Mouse (Mus musculus): Measurements from ENCODE around the gene Pde3a. TPM values are rescaled to one million over a fixed set of nuclear protein-coding genes. Genes with fewer than 3 reads are reported as not detected.

Gene Pde3a
- total and polyA plus RNA-seq, 3 experiments: 18.0 to 72.3 (median 64.6) TPM

DNA sequence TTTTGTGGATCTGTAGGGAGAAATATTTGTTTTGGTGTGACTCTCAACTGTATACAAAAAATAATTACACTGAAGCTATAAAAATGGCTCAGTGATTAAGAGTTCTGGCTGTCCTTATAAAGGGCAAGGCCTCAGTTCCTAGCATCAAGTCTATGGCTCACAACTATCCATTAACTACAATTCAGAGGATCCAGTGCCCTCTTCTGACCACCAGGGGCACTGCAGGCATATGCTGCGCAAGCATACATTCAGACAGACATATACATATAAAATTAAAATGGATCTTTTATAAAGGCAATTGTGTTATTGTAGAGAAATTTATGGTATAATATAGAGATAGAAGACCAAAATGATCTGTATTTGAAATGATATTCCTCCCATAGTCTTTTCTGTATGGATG is 181.1 kb downstream of the Pde3a start:
- TF ChIP-seq POLR2A (IDR thresholded peaks at IDR 0.05; ENCODE audit: insufficient read depth, low read depth, low read length): no peak
- peak; percentile 65 for TF ChIP-seq CTCF (IDR thresholded peaks at IDR 0.05)
- Histone ChIP-seq H3K9ac (ENCODE audit: low read depth, low read length) (no peak overlapping the region), H3K79me2 (replicated peaks; ENCODE audit: control insufficient read depth, insufficient read depth, low read length) (no peaks in the 10 kb centered on the region), H3K27me3 (ENCODE audit: control insufficient read depth, insufficient read depth, low read length) (no peaks in the 10 kb centered on the region), H3K27ac (no peak overlapping the region), H3K4me1 (ENCODE audit: control insufficient read depth, insufficient read depth, low read length) (peaks cover 3% of the 10 kb centered on the region), H3K4me3 (no peak overlapping the region), H3K36me3 (ENCODE audit: control insufficient read depth, insufficient read depth, low read length) (peaks cover 2% of the 10 kb centered on the region; the same call in 1 of the 2 replicates)
- WGBS: 100% methylated on average over 1 of the region's 1 CpGs
- intact Hi-C loops (cut with DNase I): no loop called here
- no peak for DNase-seq

DNA sequence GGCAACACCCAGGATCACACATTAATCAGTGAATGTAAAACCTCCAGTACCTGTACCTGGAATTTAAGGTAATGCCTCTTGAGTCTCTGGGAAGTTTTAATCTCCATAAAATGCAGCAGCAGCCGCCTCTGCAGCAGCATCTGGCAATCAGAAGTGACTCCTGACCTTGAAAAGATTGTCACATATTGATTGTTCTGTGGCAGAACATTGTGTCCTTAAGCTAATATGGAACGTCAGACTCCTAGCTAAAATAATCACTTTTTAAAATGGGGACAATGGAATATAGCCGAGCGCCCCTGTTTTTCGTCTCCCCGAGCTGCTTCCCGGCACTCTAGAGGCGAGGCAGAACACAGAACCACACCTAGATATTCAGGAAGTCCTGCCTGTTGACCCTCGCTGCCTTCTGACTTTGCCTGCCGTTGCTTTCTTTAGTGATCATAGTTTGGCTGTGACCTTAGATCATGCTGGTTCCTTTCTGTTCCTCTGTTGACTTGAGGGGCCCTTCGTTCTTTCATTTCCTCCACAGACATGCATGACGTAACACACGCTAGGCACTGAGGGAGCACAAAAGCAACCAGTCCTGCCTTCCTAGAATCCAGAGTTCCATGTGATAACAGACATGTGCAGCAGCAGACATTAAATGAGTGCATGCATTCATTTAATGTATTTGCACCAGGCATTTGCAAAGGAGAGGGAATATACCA is 183.4 kb downstream of the Pde3a start:
- H3K4me3 ChIP-seq: no peak overlapping the region
- no peak overlapping the region for H3K27ac ChIP-seq
- intact Hi-C loops (cut with DNase I): no loop called here
- no peak overlapping the region for H3K9ac ChIP-seq (ENCODE audit: low read depth, low read length)
- DNase-seq: no peak
- H3K4me1 ChIP-seq (ENCODE audit: control insufficient read depth, insufficient read depth, low read length): no peaks in the 10 kb centered on the region
- H3K27me3 ChIP-seq (ENCODE audit: control insufficient read depth, insufficient read depth, low read length): no peaks in the 10 kb centered on the region
- 0 out of 2 replicates have a peak, but pooled peaks cover 2% of the 10 kb centered on the region for H3K36me3 ChIP-seq (ENCODE audit: control insufficient read depth, insufficient read depth, low read length)
- WGBS: 67% methylated on average over 13 of the region's 13 CpGs
- no peaks in the 10 kb centered on the region; the same call in 1 of the 2 replicates for H3K79me2 ChIP-seq (replicated peaks; ENCODE audit: control insufficient read depth, insufficient read depth, low read length)
- no peak for TF ChIP-seq POLR2A (IDR thresholded peaks at IDR 0.05; ENCODE audit: insufficient read depth, low read depth, low read length)
- TF ChIP-seq CTCF (IDR thresholded peaks at IDR 0.05): no peak
- no peak for TF ChIP-seq EP300 (IDR thresholded peaks at IDR 0.05; ENCODE audit: insufficient read depth, low read depth, low read length)

DNA sequence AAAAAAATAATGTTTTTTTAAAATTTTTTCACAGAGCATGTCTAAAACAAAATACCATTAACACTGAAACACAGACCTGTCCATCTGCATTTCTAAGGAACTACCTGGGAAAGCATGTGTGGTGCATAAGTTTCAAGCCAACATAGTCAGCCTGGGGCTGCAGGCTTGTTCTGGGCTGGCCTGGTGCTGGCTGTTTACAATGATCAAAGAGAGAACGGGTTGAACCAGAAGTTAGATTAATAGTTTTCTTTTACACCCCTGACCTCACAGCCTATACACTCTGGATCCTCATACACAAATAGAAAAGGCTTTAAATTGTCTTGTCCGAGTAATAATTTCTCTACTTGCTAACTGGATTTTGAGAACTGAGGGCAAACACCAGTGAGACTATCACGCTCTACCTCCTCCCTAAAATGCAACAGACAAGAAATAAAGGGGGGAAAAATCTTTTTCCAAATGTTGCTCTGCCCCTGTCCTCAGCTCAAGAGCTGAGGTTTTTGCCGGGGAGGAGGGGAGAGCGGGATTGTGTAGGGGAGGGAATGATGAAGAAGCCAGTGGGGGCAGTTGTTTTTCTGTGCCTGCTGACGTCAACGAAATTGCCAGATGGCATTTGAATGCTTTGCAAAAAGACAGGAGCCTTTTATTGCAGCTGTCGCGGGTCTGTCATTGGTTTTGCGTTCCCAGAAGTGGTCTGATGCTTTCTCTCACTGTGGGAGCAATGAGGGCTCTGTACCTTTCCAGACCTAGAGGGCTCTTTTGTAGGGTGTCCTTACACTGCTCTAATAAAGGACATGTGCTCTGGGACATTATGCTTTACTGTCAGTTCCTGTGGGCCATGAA is 185.1 kb downstream of the Pde3a start:
- H3K4me1 ChIP-seq (ENCODE audit: control insufficient read depth, insufficient read depth, low read length): no peaks in the 10 kb centered on the region
- H3K4me3 ChIP-seq: no peak overlapping the region
- H3K27me3 ChIP-seq (ENCODE audit: control insufficient read depth, insufficient read depth, low read length): no peaks in the 10 kb centered on the region
- 68% methylated on average over 10 of the region's 10 CpGs for WGBS
- peaks cover 2% of the 10 kb centered on the region for H3K79me2 ChIP-seq (replicated peaks; ENCODE audit: control insufficient read depth, insufficient read depth, low read length)
- H3K9ac ChIP-seq (ENCODE audit: low read depth, low read length): no peak overlapping the region
- no peak for TF ChIP-seq CTCF (IDR thresholded peaks at IDR 0.05)
- no peak for TF ChIP-seq POLR2A (IDR thresholded peaks at IDR 0.05; ENCODE audit: insufficient read depth, low read depth, low read length)
- no peak for TF ChIP-seq EP300 (IDR thresholded peaks at IDR 0.05; ENCODE audit: insufficient read depth, low read depth, low read length)
- no peak for DNase-seq
- no peak overlapping the region for H3K27ac ChIP-seq
- intact Hi-C loops (cut with DNase I): no loop called here
- H3K36me3 ChIP-seq (ENCODE audit: control insufficient read depth, insufficient read depth, low read length): 0 out of 2 replicates have a peak, but pooled peaks cover 2% of the 10 kb centered on the region

DNA sequence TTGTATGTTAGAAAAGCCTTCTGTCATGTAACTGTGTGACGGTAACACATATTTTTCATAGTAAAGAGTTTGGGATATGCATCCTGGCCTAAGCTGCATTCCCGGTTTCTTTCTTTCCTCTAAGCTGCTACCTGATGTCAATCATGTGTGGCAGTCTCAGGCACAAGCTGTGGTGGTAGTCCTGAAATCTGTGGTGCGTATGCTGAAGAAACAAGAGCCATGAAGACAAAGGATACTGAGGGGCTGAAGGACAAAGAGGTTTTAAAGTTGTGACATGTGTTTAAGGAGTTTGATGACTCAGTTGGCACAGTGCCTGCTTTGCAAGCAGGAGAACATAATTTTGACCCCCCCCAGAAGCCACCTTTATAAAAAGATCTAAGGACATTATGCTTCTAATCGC is 186.1 kb downstream of the Pde3a start:
- no peak for TF ChIP-seq CTCF (IDR thresholded peaks at IDR 0.05)
- no peak for TF ChIP-seq POLR2A (IDR thresholded peaks at IDR 0.05; ENCODE audit: insufficient read depth, low read depth, low read length)
- no peak for TF ChIP-seq EP300 (IDR thresholded peaks at IDR 0.05; ENCODE audit: insufficient read depth, low read depth, low read length)
- peaks cover 2% of the 10 kb centered on the region for H3K79me2 ChIP-seq (replicated peaks; ENCODE audit: control insufficient read depth, insufficient read depth, low read length)
- intact Hi-C loops (cut with DNase I): no loop called here
- 76% methylated on average over 4 of the region's 4 CpGs for WGBS
- no peak for DNase-seq
- H3K4me1 ChIP-seq (ENCODE audit: control insufficient read depth, insufficient read depth, low read length): no peaks in the 10 kb centered on the region
- no peak overlapping the region for H3K27ac ChIP-seq
- H3K4me3 ChIP-seq: no peak overlapping the region
- no peaks in the 10 kb centered on the region for H3K27me3 ChIP-seq (ENCODE audit: control insufficient read depth, insufficient read depth, low read length)
- H3K9ac ChIP-seq (ENCODE audit: low read depth, low read length): no peak overlapping the region
- 0 out of 2 replicates have a peak, but pooled peaks cover 2% of the 10 kb centered on the region for H3K36me3 ChIP-seq (ENCODE audit: control insufficient read depth, insufficient read depth, low read length)

DNA sequence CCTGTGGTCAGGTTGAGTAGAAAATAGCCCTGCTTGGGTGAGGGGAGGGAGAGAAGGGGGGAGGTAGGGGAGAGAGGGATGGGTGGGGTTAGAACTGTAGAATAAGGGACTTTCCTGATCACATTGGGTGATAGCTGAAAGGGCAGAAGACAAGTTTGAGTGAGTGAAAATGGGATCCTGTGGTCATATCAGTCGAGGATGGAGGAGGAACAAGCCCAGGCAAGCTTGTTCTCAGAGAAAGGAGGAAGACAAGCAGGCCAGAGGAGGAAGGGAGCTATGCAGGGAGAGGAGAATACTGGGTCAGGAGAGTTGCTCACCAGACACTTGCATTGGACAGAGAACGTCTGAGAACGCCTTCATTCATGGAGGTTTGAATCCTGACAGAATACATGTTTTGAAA is 190.9 kb downstream of the Pde3a start:
- no peak for DNase-seq
- intact Hi-C loops (cut with DNase I): no loop called here
- WGBS: 79% methylated on average over 3 of the region's 3 CpGs
- Histone ChIP-seq H3K36me3 (ENCODE audit: control insufficient read depth, insufficient read depth, low read length) (no peaks in the 10 kb centered on the region), H3K27ac (no peak overlapping the region), H3K4me3 (no peak overlapping the region), H3K9ac (ENCODE audit: low read depth, low read length) (no peak overlapping the region), H3K79me2 (replicated peaks; ENCODE audit: control insufficient read depth, insufficient read depth, low read length) (peaks cover 2% of the 10 kb centered on the region), H3K4me1 (ENCODE audit: control insufficient read depth, insufficient read depth, low read length) (no peaks in the 10 kb centered on the region; the same call in 1 of the 2 replicates), H3K27me3 (ENCODE audit: control insufficient read depth, insufficient read depth, low read length) (no peaks in the 10 kb centered on the region)
- TF ChIP-seq POLR2A (IDR thresholded peaks at IDR 0.05; ENCODE audit: insufficient read depth, low read depth, low read length): no peak
- TF ChIP-seq CTCF (IDR thresholded peaks at IDR 0.05): no peak
- no peak for TF ChIP-seq EP300 (IDR thresholded peaks at IDR 0.05; ENCODE audit: insufficient read depth, low read depth, low read length)
